Mouse (Mus musculus): ENCODE measurements around the gene Gm20388.

Gene Gm20388

GRCm38 (mm10) chr8:120811953-120812352, 901.3 kb downstream of the Gm20388 start:
- no peak for DNase-seq (ENCODE audit: low spot score in 2 of 2)

DNA sequence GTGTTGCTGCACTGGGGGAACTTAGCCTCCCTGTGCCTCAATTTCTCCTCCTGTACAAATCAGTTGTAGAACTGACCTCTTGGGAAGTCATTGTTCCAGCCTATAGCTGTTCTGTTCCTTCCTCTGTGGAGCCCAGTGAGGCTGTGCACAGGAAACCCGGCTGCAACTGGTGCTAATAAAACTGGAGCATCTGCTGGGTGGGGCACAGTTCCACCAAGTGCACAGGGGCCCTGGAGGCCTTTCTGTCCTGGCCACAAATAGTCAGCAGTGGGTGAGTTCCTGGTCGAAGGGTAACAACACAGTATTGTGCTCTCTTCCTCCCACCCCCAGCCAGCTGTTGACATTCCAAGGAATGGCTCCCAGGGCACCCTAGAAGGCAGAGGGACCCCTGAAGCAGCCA, 902.4 kb downstream of the Gm20388 start:
- no peak for DNase-seq (ENCODE audit: low spot score in 2 of 2)

DNA sequence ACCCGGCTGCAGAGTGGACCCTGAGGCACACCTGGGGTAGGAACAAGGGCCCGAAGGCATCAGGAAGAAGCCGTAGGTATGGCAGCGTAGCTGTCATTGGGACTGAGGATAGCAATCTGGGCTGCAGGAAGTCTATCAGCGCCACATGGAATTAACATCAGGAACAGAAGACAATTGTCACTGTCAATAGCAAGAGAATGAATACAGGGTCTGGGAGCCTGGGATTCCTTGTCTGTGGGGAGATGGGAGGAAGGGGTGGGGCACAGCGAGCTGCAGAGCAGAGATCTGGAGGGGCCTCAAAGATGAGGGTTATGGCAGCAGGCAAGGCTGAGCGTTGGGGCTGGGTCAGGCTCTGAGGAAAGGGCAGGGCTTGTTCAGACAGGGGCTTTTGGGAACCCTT, 903.2 kb downstream of the Gm20388 start:
- DNase-seq (ENCODE audit: low spot score in 2 of 2) = no peak

GRCm38 (mm10) chr8:120816371-120816770, 905.7 kb downstream of the Gm20388 start:
- no peak for DNase-seq (ENCODE audit: low spot score in 2 of 2)

DNA sequence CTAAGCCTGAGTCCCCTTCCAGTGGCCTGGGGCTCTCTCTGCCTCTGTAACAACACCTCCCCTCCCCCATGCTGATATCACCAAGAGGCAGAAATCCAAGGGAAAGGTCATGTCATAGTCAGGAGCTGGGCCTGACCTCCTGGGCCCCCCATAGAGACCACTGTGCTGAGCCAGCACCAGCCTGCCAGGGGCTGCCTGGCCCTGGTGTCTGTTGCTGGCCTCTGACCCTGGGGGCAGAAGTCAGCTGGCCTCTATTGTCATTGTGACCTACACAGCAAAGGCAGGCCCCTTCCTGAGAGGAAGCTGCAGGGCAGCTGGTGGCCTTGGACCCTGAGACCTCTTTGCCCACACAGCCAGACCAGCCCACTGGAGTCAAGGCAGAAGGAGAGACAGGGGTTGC, 909.3 kb downstream of the Gm20388 start:
- no peak for DNase-seq (ENCODE audit: low spot score in 2 of 2)

- peak in 1 of 2 experiments; percentile 27 for DNase-seq (ENCODE audit: low spot score in 2 of 2)
These were observed 910.9 kb downstream of the Gm20388 start for GRCm38 (mm10) chr8:120821399-120822170.

- DNase-seq (ENCODE audit: low spot score in 2 of 2) = no peak
These were observed 912.7 kb downstream of the Gm20388 start for GRCm38 (mm10) chr8:120823331-120823730.

GRCm38 (mm10) chr8:120823887-120824286, 913.2 kb downstream of the Gm20388 start:
- no peak for DNase-seq (ENCODE audit: low spot score in 2 of 2)

GRCm38 (mm10) chr8:120824638-120825037, 914.0 kb downstream of the Gm20388 start:
- DNase-seq (ENCODE audit: low spot score in 2 of 2) = no peak

DNA sequence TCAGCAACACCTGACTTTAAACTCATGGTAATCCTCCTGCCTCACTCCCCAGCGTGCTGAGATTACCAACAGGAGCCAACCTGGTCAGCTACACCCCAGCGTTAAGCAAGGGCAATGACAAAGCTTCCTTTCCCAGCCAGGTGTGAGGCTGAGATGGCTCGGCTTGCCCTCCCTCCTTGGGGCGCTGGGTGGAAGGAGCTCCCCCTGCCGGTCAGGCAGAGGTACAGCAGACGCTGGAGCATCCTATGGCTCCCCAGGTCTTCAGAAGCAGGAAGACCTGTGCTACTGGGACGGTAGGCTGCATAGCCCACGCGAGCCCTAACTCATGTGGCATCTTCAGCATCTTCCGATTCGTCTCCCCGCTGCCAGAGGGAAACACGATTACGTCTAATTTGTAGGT, 917.6 kb downstream of the Gm20388 start:
- DNase-seq (ENCODE audit: low spot score in 2 of 2) = no peak

GRCm38 (mm10) chr8:120830661-120831060, 920.0 kb downstream of the Gm20388 start:
- no peak for DNase-seq (ENCODE audit: low spot score in 2 of 2)

DNA sequence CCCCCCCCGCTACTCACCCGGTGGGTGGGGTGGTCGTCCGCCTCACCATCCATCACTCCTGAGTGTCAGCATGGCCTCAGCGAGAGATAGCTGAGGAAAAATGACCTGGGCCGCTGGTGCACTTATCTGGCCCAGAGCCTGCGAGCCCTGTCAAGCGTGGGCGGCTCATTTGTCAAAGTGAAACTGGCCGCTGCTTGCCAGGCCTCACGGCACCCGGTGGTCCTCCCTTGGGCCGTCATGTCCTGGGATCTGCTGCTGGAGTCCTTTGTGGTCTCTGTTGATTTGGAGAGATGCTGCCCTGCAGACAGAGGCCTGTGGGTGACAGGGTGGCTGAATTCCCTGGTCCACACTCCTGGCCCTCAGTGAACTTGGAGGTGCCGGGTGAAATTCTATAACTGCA, 921.4 kb downstream of the Gm20388 start:
- DNase-seq (ENCODE audit: low spot score in 2 of 2) = no peak

GRCm38 (mm10) chr8:120833196-120833595, 922.6 kb downstream of the Gm20388 start:
- no peak for DNase-seq (ENCODE audit: low spot score in 2 of 2)

DNA sequence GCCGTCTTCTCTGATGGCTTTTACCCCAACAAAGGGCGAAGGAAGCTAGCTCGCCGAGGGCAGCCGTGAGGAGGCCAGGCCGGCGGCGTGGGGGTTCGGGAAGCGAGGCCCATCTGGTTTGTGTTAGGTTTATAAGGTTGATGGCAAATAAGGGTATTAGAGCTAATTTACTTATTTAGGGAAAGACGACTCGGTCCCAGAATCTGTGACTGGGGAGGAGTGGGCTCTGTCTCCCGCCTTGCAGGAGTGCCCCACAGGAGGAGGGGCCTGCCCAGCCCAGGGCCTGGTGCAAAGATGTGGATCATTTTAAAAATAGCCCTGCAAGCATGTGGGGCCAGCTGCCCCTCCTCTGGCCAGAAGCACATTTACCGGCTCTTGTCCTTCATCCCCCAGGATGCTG, 928.4 kb downstream of the Gm20388 start:
- DNase-seq (ENCODE audit: low spot score in 2 of 2) = no peak

DNA sequence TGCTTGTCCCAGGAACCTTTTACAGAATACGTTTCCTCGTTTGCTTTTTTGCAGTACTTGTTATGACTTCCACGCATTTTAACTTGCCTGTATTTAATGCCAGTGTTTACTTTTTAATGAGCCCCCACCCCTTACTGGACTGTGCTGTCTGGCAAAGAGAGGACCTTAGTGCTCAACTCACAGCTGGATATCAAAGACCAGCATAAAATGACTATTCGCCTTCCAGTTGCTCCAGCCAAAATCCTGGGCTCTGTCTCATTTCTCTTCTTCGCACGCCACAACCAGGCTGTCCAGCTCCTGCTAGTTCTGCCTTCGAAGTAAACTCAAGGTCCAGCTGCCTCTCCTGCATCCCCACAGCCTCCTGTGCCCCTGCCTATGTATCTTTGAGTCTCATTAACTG, 932.4 kb downstream of the Gm20388 start:
- no peak for DNase-seq (ENCODE audit: low spot score in 2 of 2)

DNA sequence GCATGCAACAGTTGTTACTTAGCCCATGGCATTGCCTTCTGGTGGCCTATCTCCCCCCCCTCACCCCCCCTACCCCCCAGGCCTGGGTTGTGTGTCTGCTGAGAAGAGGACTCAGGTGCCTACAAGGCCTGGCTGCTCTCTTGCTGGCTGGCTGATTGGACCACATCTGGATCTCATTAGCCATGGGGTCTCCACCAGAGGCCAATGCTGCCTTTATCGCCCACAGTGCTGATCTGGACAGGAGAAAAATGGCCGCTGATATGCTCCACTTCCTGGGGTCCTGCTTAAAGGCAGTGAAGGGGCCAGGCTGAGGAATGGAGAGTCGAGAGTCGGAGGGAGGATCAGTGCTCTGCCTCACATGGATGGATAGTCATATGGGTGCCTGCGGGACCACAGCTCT, 935.4 kb downstream of the Gm20388 start:
- no peak for DNase-seq (ENCODE audit: low spot score in 2 of 2)

GRCm38 (mm10) chr8:120847279-120847678, 936.6 kb downstream of the Gm20388 start:
- DNase-seq (ENCODE audit: low spot score in 2 of 2) = no peak

GRCm38 (mm10) chr8:120847735-120848134, 937.1 kb downstream of the Gm20388 start:
- DNase-seq (ENCODE audit: low spot score in 2 of 2) = no peak

DNA sequence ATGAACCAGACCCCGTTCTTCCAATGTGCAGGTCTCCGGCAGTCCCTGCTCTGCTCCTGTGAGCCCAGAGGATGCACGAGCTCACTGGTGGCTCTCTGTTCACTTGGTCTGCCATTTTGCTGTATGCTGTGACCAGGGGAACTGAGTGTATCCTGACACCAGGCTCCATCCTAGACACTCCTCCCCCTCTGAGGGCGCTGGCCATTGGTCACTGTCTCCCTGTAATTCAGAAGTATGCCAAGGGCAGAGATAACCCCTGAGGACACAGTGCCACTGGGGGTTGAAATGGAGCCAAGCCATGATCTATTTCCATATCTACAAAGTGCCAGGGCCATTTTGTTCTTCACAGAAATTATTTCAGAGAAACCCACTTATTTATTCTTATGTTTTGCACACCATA, 937.8 kb downstream of the Gm20388 start:
- DNase-seq (ENCODE audit: low spot score in 2 of 2) = no peak

DNA sequence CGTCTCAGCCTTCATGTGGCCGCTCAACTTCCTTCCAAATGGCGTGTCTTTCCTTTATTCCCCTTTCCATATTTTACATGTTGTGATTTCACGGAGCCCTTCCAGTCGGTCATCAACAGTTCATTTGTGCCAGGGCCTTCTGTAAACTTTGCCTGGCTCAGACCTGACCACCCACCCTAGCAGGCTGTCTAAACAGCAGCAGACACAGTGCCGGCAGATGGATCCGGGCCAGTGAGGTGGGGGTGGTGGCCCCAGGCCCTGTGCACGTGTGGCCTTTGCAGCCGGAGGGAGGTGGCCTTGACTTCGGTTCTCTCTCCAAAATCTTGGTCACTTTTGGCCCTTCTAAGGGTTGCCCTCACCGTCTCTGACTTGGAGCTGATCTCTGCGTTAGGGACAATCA, 940.8 kb downstream of the Gm20388 start:
- DNase-seq (ENCODE audit: low spot score in 2 of 2) = no peak

GRCm38 (mm10) chr8:120859881-120860280, 949.2 kb downstream of the Gm20388 start:
- no peak for DNase-seq (ENCODE audit: low spot score in 2 of 2)

GRCm38 (mm10) chr8:120860423-120861126, 949.9 kb downstream of the Gm20388 start:
- DNase-seq (ENCODE audit: low spot score in 2 of 2) = no peak

- no peak for DNase-seq (ENCODE audit: low spot score in 2 of 2)
These were observed 953.0 kb downstream of the Gm20388 start for GRCm38 (mm10) chr8:120863683-120864082.
